Comparison of ENCODE assay signal across 23 mouse cellular contexts in the genomic region with DNA sequence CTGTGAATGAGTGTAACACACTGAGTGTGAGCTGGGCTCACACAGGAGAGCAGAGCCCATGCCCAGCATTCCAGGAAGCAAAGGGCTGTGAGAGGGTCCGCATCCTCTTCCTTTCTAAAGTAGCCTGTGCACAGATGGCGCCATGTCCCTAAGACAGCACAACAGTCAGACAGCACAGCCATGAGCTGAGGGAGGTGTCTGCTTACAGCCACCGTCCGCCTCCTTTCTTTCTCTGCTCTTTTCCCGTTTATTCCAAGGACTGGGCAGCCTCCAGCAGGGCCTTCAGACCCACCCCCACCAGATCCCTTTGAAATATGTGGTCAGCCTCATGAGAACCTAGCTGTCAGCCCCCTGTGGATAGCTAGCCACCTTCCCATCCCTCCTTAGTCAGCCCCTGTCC. TPM values are rescaled to one million over a fixed set of nuclear protein-coding genes. Genes with fewer than 3 reads are reported as not detected.
DNase-seq lines count a peak whose midpoint lies in the region; ATAC-seq lines count a peak whose summit lies in the region.
"Had no signal": no experiment of that assay in that cellular context is flagged by ENCODE, and none has a peak within 500 bp of the region (broad histone marks: within the 10 kb centered on the region; RNA-seq: fewer than 3 reads in every experiment).

No protein-coding gene starts in this region.

- no peaks in the 10 kb centered on the region for H3K4me1 ChIP-seq in hindbrain, embryonic 13.5 days (replicated peaks)
- no peaks in the 10 kb centered on the region for H3K4me1 ChIP-seq in hindbrain, embryonic 16.5 days (ENCODE audit: control insufficient read depth, insufficient read depth, low read depth, low read length)
- H3K4me1 ChIP-seq: embryonic facial prominence, embryonic 12.5 days had no signal

- H3K36me3 ChIP-seq in hindbrain, embryonic 13.5 days = peaks cover 41% of the 10 kb centered on the region
- H3K36me3 ChIP-seq in hindbrain, embryonic 16.5 days (ENCODE audit: control insufficient read depth, insufficient read depth, low read length) = peaks cover 11% of the 10 kb centered on the region
- H3K36me3 ChIP-seq: G1E had no signal

- peak; percentile 4 to 5 for DNase-seq in cerebellum, postnatal 25 days
- DNase-seq in cerebellum, adult 18-20 months = no peak
- no peak for DNase-seq in frontal cortex, postnatal 10 days (ENCODE audit: low spot score in 2 of 2)
- DNase-seq: adrenal gland, adult 8-10 months; adrenal gland, postnatal 14 days; adrenal gland, postnatal 36 days; B cell, adult 2 months; cerebellum, adult 11-12 months; cerebellum, adult 8-10 months; cerebellum, adult 9-11 months; forebrain, postnatal 0 days had no signal

- WGBS in hindbrain, embryonic 13.5 days = 71% methylated on average over 5 of the region's 5 CpGs
- whole genome bisulfite sequencing in hindbrain, embryonic 16.5 days = 75% methylated on average over 5 of the region's 5 CpGs

- H3K27ac ChIP-seq in hindbrain, embryonic 13.5 days = no peak overlapping the region
- H3K27ac ChIP-seq in hindbrain, embryonic 16.5 days (ENCODE audit: low read depth, low read length) = no peak overlapping the region
- H3K27ac ChIP-seq: embryonic facial prominence, embryonic 10.5 days; embryonic facial prominence, embryonic 12.5 days; forebrain, embryonic 12.5 days had no signal

- no peaks in the 10 kb centered on the region for H3K9me3 ChIP-seq in hindbrain, embryonic 13.5 days
- no peaks in the 10 kb centered on the region for H3K9me3 ChIP-seq in hindbrain, embryonic 16.5 days (ENCODE audit: control insufficient read depth, low read length)
- H3K9me3 ChIP-seq: embryonic facial prominence, embryonic 10.5 days; embryonic facial prominence, embryonic 12.5 days; forebrain, embryonic 12.5 days; G1E had no signal

- ATAC-seq in frontal cortex, adult (ENCODE audit: low TSS enrichment) = peak; percentile 64; the same call in 1 of the 2 replicates
- ATAC-seq in hindbrain, embryonic 13.5 days (ENCODE audit: low FRiP score) = no peak
- ATAC-seq in hindbrain, embryonic 16.5 days = no peak
- ATAC-seq: activated CD4-positive, CD25-positive, alpha-beta regulatory T cell, adult 4 months; CD4-positive, CD25-positive, alpha-beta regulatory T cell, adult 4 months; forebrain, embryonic 14.5 days; forebrain, postnatal 0 days; Patski had no signal

- no peak overlapping the region for H3K4me3 ChIP-seq in hindbrain, embryonic 13.5 days
- no peak overlapping the region for H3K4me3 ChIP-seq in hindbrain, embryonic 16.5 days (ENCODE audit: low read length)
- H3K4me3 ChIP-seq: embryonic facial prominence, embryonic 10.5 days; embryonic facial prominence, embryonic 12.5 days; forebrain, embryonic 12.5 days had no signal

- H3K9ac ChIP-seq in hindbrain, embryonic 13.5 days = 0 out of 2 replicates have a peak overlapping the region, but pooled peaks have one; percentile 13
- no peak overlapping the region for H3K9ac ChIP-seq in hindbrain, embryonic 16.5 days (ENCODE audit: low read depth, low read length)
- H3K9ac ChIP-seq: embryonic facial prominence, embryonic 12.5 days; forebrain, embryonic 12.5 days; forebrain, postnatal 0 days had no signal

- H3K27me3 ChIP-seq in hindbrain, embryonic 13.5 days = peaks cover 21% of the 10 kb centered on the region
- H3K27me3 ChIP-seq in hindbrain, embryonic 16.5 days (replicated peaks; ENCODE audit: control insufficient read depth, insufficient read depth, low read length) = peaks cover 10% of the 10 kb centered on the region
- H3K27me3 ChIP-seq: CH12.LX, Patski had no signal

- no peak overlapping the region for H3K4me2 ChIP-seq in hindbrain, embryonic 13.5 days
- H3K4me2 ChIP-seq in hindbrain, embryonic 16.5 days (ENCODE audit: low read length) = no peak overlapping the region
- H3K4me2 ChIP-seq: embryonic facial prominence, embryonic 12.5 days; forebrain, embryonic 12.5 days had no signal

RNA-seq across cellular contexts. Expression of a gene that starts 5.7 kb away (rescaled TPM):
- polyA plus RNA-seq in hindbrain, embryonic 13.5 days (2015; fragmentation: Nextera tagmentation; extraction: Ambion mirVana) = 5.6 and 6.5 TPM in 2 replicates
- 39.0 and 59.0 TPM in 2 replicates for polyA plus RNA-seq in hindbrain, embryonic 16.5 days (2015; fragmentation: Nextera tagmentation; extraction: Ambion mirVana)
- polyA plus RNA-seq: activated CD4-positive, CD25-positive, alpha-beta regulatory T cell, adult 4 months; CD4-positive, CD25-positive, alpha-beta regulatory T cell, adult 4 months had no signal

Comparison
In these comparisons a context has a peak if more than half of its experiments do, and no peak if none do; other contexts are left out.
1. DNase-seq: peak in cerebellum, postnatal 25 days (2 of 2); none in cerebellum, adult 18-20 months (0 of 2) and frontal cortex, postnatal 10 days (0 of 2).